Mouse (Mus musculus): ENCODE measurements at regions not wholly inside any gene's neighbourhood (a gene's known extent, or its start where the extent isn't known, plus 50 kb on each side); places are given as distances from the start of the nearest gene placed in this dataset.

DNA sequence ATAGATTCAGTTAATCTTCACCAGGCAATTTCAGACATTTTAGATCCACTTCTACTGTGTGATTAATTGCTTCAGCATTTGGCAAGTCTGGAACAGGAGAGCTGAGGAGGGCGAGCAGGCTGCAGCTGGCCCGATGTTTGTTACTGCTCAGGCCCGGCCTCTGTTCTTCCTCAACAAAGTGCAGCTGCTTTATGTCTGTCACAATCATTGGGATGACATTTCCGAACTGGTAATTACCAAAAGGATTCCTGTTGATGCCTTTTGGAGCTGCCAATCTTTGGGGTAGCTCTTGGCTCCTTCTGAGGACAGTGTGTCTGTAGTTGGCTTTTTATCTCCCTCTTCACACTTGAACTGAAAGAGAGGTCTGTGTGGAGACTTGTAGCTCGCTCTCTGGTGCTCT, 119.4 kb downstream of the Ndfip2 start:
- dilution Hi-C loops (cut with MboI; ENCODE audit: extremely low pct_ligation_motif_present, extremely low pct_unique_long_range_greater_than_20kb, low sequenced_read_pairs): no loop called here
- TF ChIP-seq MAX (IDR thresholded peaks at IDR 0.05; ENCODE audit: low read length) (no peak), EP300 (IDR thresholded peaks at IDR 0.05; ENCODE audit: low read length) (no peak), UBTF (IDR thresholded peaks at IDR 0.05; ENCODE audit: low read depth, low read length) (no peak), MYC (IDR thresholded peaks at IDR 0.05; ENCODE audit: low read depth, low read length) (no peak), POLR2AphosphoS2 (IDR thresholded peaks at IDR 0.05; ENCODE audit: low read depth, low read length) (no peak), USF1 (IDR thresholded peaks at IDR 0.05; ENCODE audit: low read depth, low read length) (no peak)
- DNase-seq (ENCODE audit: extremely low read depth): no peak

DNA sequence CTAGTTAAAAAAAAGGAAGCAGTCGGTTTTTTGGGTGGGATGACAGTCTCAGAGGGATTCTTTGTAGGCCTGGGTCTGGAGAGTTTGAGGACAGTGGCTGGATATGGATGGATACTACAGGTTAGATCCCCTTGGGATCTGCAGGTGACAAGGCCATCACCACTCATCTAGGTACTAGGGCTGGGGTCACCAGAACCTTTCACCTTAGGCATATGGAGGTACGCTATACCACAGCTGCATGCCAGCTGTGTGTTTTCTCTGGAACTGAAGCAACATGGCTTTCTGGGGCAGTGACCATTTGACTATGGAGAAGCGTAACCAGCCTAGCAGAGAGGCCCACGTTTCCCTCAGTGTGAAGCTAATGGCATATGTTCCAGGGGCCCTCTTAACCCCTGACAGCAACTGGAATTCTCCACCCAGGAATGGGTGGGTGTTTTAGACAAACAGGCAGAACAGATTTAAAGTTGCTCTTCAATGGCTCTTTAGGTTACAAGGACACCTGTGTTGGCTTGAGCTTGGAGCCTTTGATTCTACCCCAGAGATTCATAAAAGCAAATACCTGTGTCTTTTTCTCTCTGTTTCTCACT, 118.8 kb downstream of the Ndfip2 start:
- no peaks in the 10 kb centered on the region for H3K27me3 ChIP-seq (replicated peaks)
- in situ Hi-C loops (cut with MboI; ENCODE audit: low pct_ligation_motif_present, low pct_unique_long_range_greater_than_20kb, low sequenced_read_pairs) (no loop called here), dilution Hi-C loops (cut with MboI; ENCODE audit: extremely low pct_ligation_motif_present, extremely low pct_unique_long_range_greater_than_20kb, low sequenced_read_pairs) (no loop called here)
- H3K4me1 ChIP-seq (ENCODE audit: control insufficient read depth in 1 of 2, insufficient read depth in 2 of 2): no peaks in the 10 kb centered on the region
- no peak overlapping the region for H3K4me2 ChIP-seq (ENCODE audit: insufficient read depth, low read depth, poor library complexity, severe bottlenecking)
- H3K27ac ChIP-seq (ENCODE audit: insufficient read depth, low read depth): no peak overlapping the region
- H3K36me3 ChIP-seq (replicated peaks in 1 of 2; ENCODE audit: control insufficient read depth in 1 of 2, insufficient read depth in 1 of 2, low read length in 1 of 2): no peaks in the 10 kb centered on the region
- DNase-seq (ENCODE audit: extremely low read depth): no peak
- no peaks in the 10 kb centered on the region for H3K9me3 ChIP-seq (replicated peaks; ENCODE audit: low read length)
- no peak overlapping the region for H3K4me3 ChIP-seq (replicated peaks in 1 of 3; ENCODE audit: low read depth in 2 of 3, low read length in 2 of 3, poor library complexity in 1 of 3)
- H3K79me2 ChIP-seq (replicated peaks; ENCODE audit: control insufficient read depth, extremely low read depth, insufficient read depth, poor library complexity, severe bottlenecking): no peaks in the 10 kb centered on the region
- TF ChIP-seq HCFC1 (IDR thresholded peaks at IDR 0.05; ENCODE audit: low read depth, low read length): no peak
- TF ChIP-seq MAX (IDR thresholded peaks at IDR 0.05; ENCODE audit: low read length): no peak
- no peak for TF ChIP-seq NELFE (IDR thresholded peaks at IDR 0.05; ENCODE audit: low read depth, low read length)
- no peak for TF ChIP-seq CHD2 (IDR thresholded peaks at IDR 0.05; ENCODE audit: low read length)
- TF ChIP-seq USF2 (conservative IDR thresholded peaks at IDR 0.05; ENCODE audit: low read depth, low read length): no peak
- TF ChIP-seq RCOR1 (conservative IDR thresholded peaks at IDR 0.05; ENCODE audit: low read depth, low read length): no peak
- no peak overlapping the region for H3K9ac ChIP-seq (ENCODE audit: insufficient read depth, low read depth)

More for the DNA sequence above, 119.4 kb downstream of the Ndfip2 start:
- H3K27me3 ChIP-seq (replicated peaks): no peaks in the 10 kb centered on the region
- in situ Hi-C loops (cut with MboI; ENCODE audit: low pct_ligation_motif_present, low pct_unique_long_range_greater_than_20kb, low sequenced_read_pairs): no loop called here
- no peaks in the 10 kb centered on the region for H3K79me2 ChIP-seq (replicated peaks; ENCODE audit: control insufficient read depth, extremely low read depth, insufficient read depth, poor library complexity, severe bottlenecking)
- H3K27ac ChIP-seq (ENCODE audit: insufficient read depth, low read depth): no peak overlapping the region
- H3K36me3 ChIP-seq (replicated peaks in 1 of 2; ENCODE audit: control insufficient read depth in 1 of 2, insufficient read depth in 1 of 2, low read length in 1 of 2): no peaks in the 10 kb centered on the region
- H3K9ac ChIP-seq (ENCODE audit: insufficient read depth, low read depth): no peak overlapping the region
- H3K9me3 ChIP-seq (replicated peaks; ENCODE audit: low read length): no peaks in the 10 kb centered on the region
- no peak overlapping the region for H3K4me3 ChIP-seq (replicated peaks in 1 of 3; ENCODE audit: low read depth in 2 of 3, low read length in 2 of 3, poor library complexity in 1 of 3)
- no peak overlapping the region for H3K4me2 ChIP-seq (ENCODE audit: insufficient read depth, low read depth, poor library complexity, severe bottlenecking)
- no peaks in the 10 kb centered on the region for H3K4me1 ChIP-seq (ENCODE audit: control insufficient read depth in 1 of 2, insufficient read depth in 2 of 2)

DNA sequence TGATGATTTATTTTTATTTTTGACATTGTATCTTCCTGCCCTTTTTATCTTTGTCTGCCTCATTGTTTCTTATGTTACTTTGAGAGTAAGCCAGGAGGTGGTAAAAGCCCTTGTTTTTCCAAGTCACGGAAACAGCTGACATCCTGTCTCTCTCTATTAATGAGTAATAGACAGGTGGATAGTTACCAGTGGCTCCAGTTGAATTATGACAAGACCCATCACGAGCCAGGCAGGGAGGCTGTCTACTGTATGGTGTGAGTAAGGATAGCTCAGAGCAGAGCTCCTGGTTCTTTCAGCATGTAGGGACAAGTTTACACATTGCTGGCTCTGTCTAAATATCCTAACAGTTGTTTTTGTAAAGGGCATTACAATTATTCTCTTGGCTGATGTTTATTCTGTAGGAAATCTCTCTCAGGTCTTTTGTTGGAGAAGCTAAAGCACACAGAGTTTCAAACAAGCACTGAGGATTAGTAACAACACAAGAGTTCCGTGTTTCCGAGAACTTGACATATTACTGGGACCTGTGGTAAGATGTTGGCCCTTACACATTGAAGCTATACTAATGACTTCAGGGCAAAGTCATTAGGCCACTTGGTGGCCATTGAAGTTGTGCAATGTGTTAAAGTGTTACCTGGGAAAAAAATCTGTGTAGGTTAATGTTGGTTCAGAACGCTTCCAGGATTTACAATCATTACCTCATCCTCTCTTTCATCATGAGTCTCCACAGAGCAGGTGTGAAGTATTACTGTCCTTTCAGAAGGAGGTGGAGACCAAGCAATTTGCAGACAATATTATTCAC, 111.5 kb downstream of the Ndfip2 start:
- Histone ChIP-seq H3K9ac (ENCODE audit: insufficient read depth, low read depth) (no peak overlapping the region), H3K27me3 (replicated peaks) (no peaks in the 10 kb centered on the region), H3K4me3 (replicated peaks in 1 of 3; ENCODE audit: low read depth in 2 of 3, low read length in 2 of 3, poor library complexity in 1 of 3) (no peak overlapping the region), H3K4me1 (ENCODE audit: control insufficient read depth in 1 of 2, insufficient read depth in 2 of 2) (no peaks in the 10 kb centered on the region), H3K4me2 (ENCODE audit: insufficient read depth, low read depth, poor library complexity, severe bottlenecking) (no peak overlapping the region), H3K27ac (ENCODE audit: insufficient read depth, low read depth) (no peak overlapping the region), H3K9me3 (replicated peaks; ENCODE audit: low read length) (no peaks in the 10 kb centered on the region), H3K79me2 (replicated peaks; ENCODE audit: control insufficient read depth, extremely low read depth, insufficient read depth, poor library complexity, severe bottlenecking) (no peaks in the 10 kb centered on the region), H3K36me3 (replicated peaks in 1 of 2; ENCODE audit: control insufficient read depth in 1 of 2, insufficient read depth in 1 of 2, low read length in 1 of 2) (no peaks in the 10 kb centered on the region)
- TF ChIP-seq TBP (conservative IDR thresholded peaks at IDR 0.05; ENCODE audit: low read depth, low read length): no peak
- no peak for TF ChIP-seq PAX5 (IDR thresholded peaks at IDR 0.05; ENCODE audit: low read length)
- TF ChIP-seq CHD2 (IDR thresholded peaks at IDR 0.05; ENCODE audit: low read length): no peak
- TF ChIP-seq IRF4 (IDR thresholded peaks at IDR 0.05; ENCODE audit: low read depth, low read length): no peak
- no peak for TF ChIP-seq ZKSCAN1 (IDR thresholded peaks at IDR 0.05; ENCODE audit: borderline replicate concordance, low read depth, low read length)
- no peak for TF ChIP-seq USF2 (conservative IDR thresholded peaks at IDR 0.05; ENCODE audit: low read depth, low read length)
- TF ChIP-seq UBTF (IDR thresholded peaks at IDR 0.05; ENCODE audit: low read depth, low read length): no peak
- TF ChIP-seq CTCF (conservative IDR thresholded peaks at IDR 0.05 in 1 of 2, IDR thresholded peaks at IDR 0.05 in 1 of 2; ENCODE audit: low read depth in 2 of 2, low read length in 2 of 2): no peak
- no peak for TF ChIP-seq NRF1 (IDR thresholded peaks at IDR 0.05; ENCODE audit: low read depth, low read length)
- dilution Hi-C loops (cut with MboI; ENCODE audit: extremely low pct_ligation_motif_present, extremely low pct_unique_long_range_greater_than_20kb, low sequenced_read_pairs): no loop called here
- DNase-seq (ENCODE audit: extremely low read depth): no peak
- in situ Hi-C loops (cut with MboI; ENCODE audit: low pct_ligation_motif_present, low pct_unique_long_range_greater_than_20kb, low sequenced_read_pairs): no loop called here

Measured in CH12.LX (cell line).